Mouse (Mus musculus): ENCODE measurements around the gene Zfp867. TPM values are rescaled to one million over a fixed set of nuclear protein-coding genes. Genes with fewer than 3 reads are reported as not detected.

Zfp867 gene
- polyA plus RNA-seq, 1 experiment from 2014 or later: 7.9 TPM

- Histone ChIP-seq H3K4me2 (ENCODE audit: low read length) (no peak overlapping the region), H3K27ac (replicated peaks in 1 of 2; ENCODE audit: control insufficient read depth in 1 of 2, insufficient read depth in 1 of 2, low read depth in 2 of 2, low read length in 2 of 2) (no peak overlapping the region), H3K9me3 (ENCODE audit: control insufficient read depth, low read length) (peaks cover 9% of the 10 kb centered on the region), H3K9ac (ENCODE audit: low read length) (no peak overlapping the region), H3K27me3 (ENCODE audit: control insufficient read depth, insufficient read depth, low read length) (no peaks in the 10 kb centered on the region), H3K4me3 (ENCODE audit: control insufficient read depth in 1 of 2, insufficient read depth in 1 of 2, low read depth in 1 of 2, low read length in 2 of 2) (no peak overlapping the region), H3K36me3 (ENCODE audit: control insufficient read depth, insufficient read depth, low read length) (peaks cover 38% of the 10 kb centered on the region), H3K4me1 (ENCODE audit: control insufficient read depth in 2 of 2, insufficient read depth in 2 of 2, low read length in 2 of 2) (peaks cover 0 to 4% of the 10 kb centered on the region in 2 experiments; a peak in 1 of 4 replicates)
- WGBS: 88% methylated on average over 12 of the region's 12 CpGs
- no peak for ATAC-seq (ENCODE audit: insufficient number of reproducible peaks, insufficient read depth, low FRiP score, low read depth)
Observed at GRCm38 (mm10) chr11:59437954-59438353, 34.3 kb downstream of the Zfp867 start.

- peaks cover 3 to 9% of the 10 kb centered on the region in 2 experiments; a peak in 2 of 4 replicates for H3K4me1 ChIP-seq (ENCODE audit: control insufficient read depth in 2 of 2, insufficient read depth in 2 of 2, low read length in 2 of 2)
- H3K4me2 ChIP-seq (ENCODE audit: low read length): no peak overlapping the region
- H3K9ac ChIP-seq (ENCODE audit: low read length): no peak overlapping the region
- no peak overlapping the region for H3K27ac ChIP-seq (replicated peaks in 1 of 2; ENCODE audit: control insufficient read depth in 1 of 2, insufficient read depth in 1 of 2, low read depth in 2 of 2, low read length in 2 of 2)
- H3K9me3 ChIP-seq (ENCODE audit: control insufficient read depth, low read length): peaks cover 9% of the 10 kb centered on the region
- WGBS: 63% methylated on average over 3 of the region's 3 CpGs
- ATAC-seq (ENCODE audit: insufficient number of reproducible peaks, insufficient read depth, low FRiP score, low read depth): no peak
- no peak overlapping the region for H3K4me3 ChIP-seq (ENCODE audit: control insufficient read depth in 1 of 2, insufficient read depth in 1 of 2, low read depth in 1 of 2, low read length in 2 of 2)
- peaks cover 51% of the 10 kb centered on the region for H3K36me3 ChIP-seq (ENCODE audit: control insufficient read depth, insufficient read depth, low read length)
- no peaks in the 10 kb centered on the region for H3K27me3 ChIP-seq (ENCODE audit: control insufficient read depth, insufficient read depth, low read length)
Observed at GRCm38 (mm10) chr11:59432261-59432660, 40.0 kb downstream of the Zfp867 start.

GRCm38 (mm10) chr11:59429959-59430358 lies 42.3 kb downstream of the Zfp867 start:
- ATAC-seq (ENCODE audit: insufficient number of reproducible peaks, insufficient read depth, low FRiP score, low read depth): no peak
- no peak overlapping the region for H3K9ac ChIP-seq (ENCODE audit: low read length)
- H3K4me1 ChIP-seq (ENCODE audit: control insufficient read depth in 2 of 2, insufficient read depth in 2 of 2, low read length in 2 of 2): peaks cover 3 to 12% of the 10 kb centered on the region in 2 experiments; a peak in 2 of 4 replicates
- peaks cover 55% of the 10 kb centered on the region for H3K36me3 ChIP-seq (ENCODE audit: control insufficient read depth, insufficient read depth, low read length)
- H3K27ac ChIP-seq (replicated peaks in 1 of 2; ENCODE audit: control insufficient read depth in 1 of 2, insufficient read depth in 1 of 2, low read depth in 2 of 2, low read length in 2 of 2): no peak overlapping the region
- H3K4me3 ChIP-seq (ENCODE audit: control insufficient read depth in 1 of 2, insufficient read depth in 1 of 2, low read depth in 1 of 2, low read length in 2 of 2): no peak overlapping the region
- H3K27me3 ChIP-seq (ENCODE audit: control insufficient read depth, insufficient read depth, low read length): no peaks in the 10 kb centered on the region
- H3K9me3 ChIP-seq (ENCODE audit: control insufficient read depth, low read length): no peaks in the 10 kb centered on the region
- H3K4me2 ChIP-seq (ENCODE audit: low read length): no peak overlapping the region
- 36% methylated on average over 1 of the region's 1 CpGs for WGBS

GRCm38 (mm10) chr11:59428057-59428660 lies 44.1 kb downstream of the Zfp867 start:
- no peak overlapping the region for H3K9ac ChIP-seq (ENCODE audit: low read length)
- no peaks in the 10 kb centered on the region for H3K9me3 ChIP-seq (ENCODE audit: control insufficient read depth, low read length)
- no peak overlapping the region for H3K4me2 ChIP-seq (ENCODE audit: low read length)
- ATAC-seq (ENCODE audit: insufficient number of reproducible peaks, insufficient read depth, low FRiP score, low read depth): no peak
- WGBS: 59% methylated on average over 9 of the region's 9 CpGs
- peaks cover 59% of the 10 kb centered on the region for H3K36me3 ChIP-seq (ENCODE audit: control insufficient read depth, insufficient read depth, low read length)
- H3K4me1 ChIP-seq (ENCODE audit: control insufficient read depth in 2 of 2, insufficient read depth in 2 of 2, low read length in 2 of 2): peaks cover 3 to 10% of the 10 kb centered on the region in 2 experiments; a peak in 2 of 4 replicates
- no peaks in the 10 kb centered on the region for H3K27me3 ChIP-seq (ENCODE audit: control insufficient read depth, insufficient read depth, low read length)
- H3K27ac ChIP-seq (replicated peaks in 1 of 2; ENCODE audit: control insufficient read depth in 1 of 2, insufficient read depth in 1 of 2, low read depth in 2 of 2, low read length in 2 of 2): no peak overlapping the region
- no peak overlapping the region for H3K4me3 ChIP-seq (ENCODE audit: control insufficient read depth in 1 of 2, insufficient read depth in 1 of 2, low read depth in 1 of 2, low read length in 2 of 2)

GRCm38 (mm10) chr11:59425671-59426101 lies 46.6 kb downstream of the Zfp867 start:
- peaks cover 60% of the 10 kb centered on the region for H3K36me3 ChIP-seq (ENCODE audit: control insufficient read depth, insufficient read depth, low read length)
- 0 out of 2 replicates have a peak, but pooled peaks have one; percentile 19 for ATAC-seq (ENCODE audit: insufficient number of reproducible peaks, insufficient read depth, low FRiP score, low read depth)

GRCm38 (mm10) chr11:59423010-59423588 lies 49.2 kb downstream of the Zfp867 start:
- Histone ChIP-seq H3K9ac (ENCODE audit: low read length) (no peak overlapping the region), H3K4me3 (ENCODE audit: control insufficient read depth in 1 of 2, insufficient read depth in 1 of 2, low read depth in 1 of 2, low read length in 2 of 2) (no peak overlapping the region), H3K27me3 (ENCODE audit: control insufficient read depth, insufficient read depth, low read length) (no peaks in the 10 kb centered on the region), H3K4me1 (ENCODE audit: control insufficient read depth in 2 of 2, insufficient read depth in 2 of 2, low read length in 2 of 2) (peaks cover 0 to 6% of the 10 kb centered on the region in 2 experiments; a peak in 2 of 4 replicates), H3K4me2 (ENCODE audit: low read length) (no peak overlapping the region), H3K27ac (replicated peaks in 1 of 2; ENCODE audit: control insufficient read depth in 1 of 2, insufficient read depth in 1 of 2, low read depth in 2 of 2, low read length in 2 of 2) (no peak overlapping the region), H3K9me3 (ENCODE audit: control insufficient read depth, low read length) (no peaks in the 10 kb centered on the region), H3K36me3 (ENCODE audit: control insufficient read depth, insufficient read depth, low read length) (peaks cover 70% of the 10 kb centered on the region)
- WGBS: 82% methylated on average over 5 of the region's 5 CpGs
- ATAC-seq (ENCODE audit: insufficient number of reproducible peaks, insufficient read depth, low FRiP score, low read depth): no peak

More at GRCm38 (mm10) chr11:59425671-59426101, 46.6 kb downstream of the Zfp867 start:
- no peak overlapping the region for H3K27ac ChIP-seq (replicated peaks in 1 of 2; ENCODE audit: control insufficient read depth in 1 of 2, insufficient read depth in 1 of 2, low read depth in 2 of 2, low read length in 2 of 2)
- H3K9ac ChIP-seq (ENCODE audit: low read length): no peak overlapping the region
- no peaks in the 10 kb centered on the region for H3K9me3 ChIP-seq (ENCODE audit: control insufficient read depth, low read length)
- no peaks in the 10 kb centered on the region for H3K27me3 ChIP-seq (ENCODE audit: control insufficient read depth, insufficient read depth, low read length)
- no peak overlapping the region for H3K4me3 ChIP-seq (ENCODE audit: control insufficient read depth in 1 of 2, insufficient read depth in 1 of 2, low read depth in 1 of 2, low read length in 2 of 2)
- WGBS: 40% methylated on average over 7 of the region's 7 CpGs
- H3K4me2 ChIP-seq (ENCODE audit: low read length): no peak overlapping the region
- peaks cover 3 to 9% of the 10 kb centered on the region in 2 experiments; a peak in 2 of 4 replicates for H3K4me1 ChIP-seq (ENCODE audit: control insufficient read depth in 2 of 2, insufficient read depth in 2 of 2, low read length in 2 of 2)

- Histone ChIP-seq H3K4me3 (ENCODE audit: control insufficient read depth in 1 of 2, insufficient read depth in 1 of 2, low read depth in 1 of 2, low read length in 2 of 2) (no peak overlapping the region), H3K36me3 (ENCODE audit: control insufficient read depth, insufficient read depth, low read length) (peaks cover 69% of the 10 kb centered on the region), H3K9ac (ENCODE audit: low read length) (no peak overlapping the region), H3K9me3 (ENCODE audit: control insufficient read depth, low read length) (no peaks in the 10 kb centered on the region), H3K4me1 (ENCODE audit: control insufficient read depth in 2 of 2, insufficient read depth in 2 of 2, low read length in 2 of 2) (peaks cover 0 to 6% of the 10 kb centered on the region in 2 experiments; a peak in 2 of 4 replicates), H3K27ac (replicated peaks in 1 of 2; ENCODE audit: control insufficient read depth in 1 of 2, insufficient read depth in 1 of 2, low read depth in 2 of 2, low read length in 2 of 2) (0 out of 4 replicates have a peak overlapping the region, but pooled peaks of 1 of the 2 experiments have one; percentile 28), H3K27me3 (ENCODE audit: control insufficient read depth, insufficient read depth, low read length) (no peaks in the 10 kb centered on the region), H3K4me2 (ENCODE audit: low read length) (no peak overlapping the region)
- no peak for ATAC-seq (ENCODE audit: insufficient number of reproducible peaks, insufficient read depth, low FRiP score, low read depth)
- WGBS: 85% methylated on average over 2 of the region's 2 CpGs
Observed at GRCm38 (mm10) chr11:59421967-59422366, 50.3 kb downstream of the Zfp867 start.
